Comparison of ENCODE assay signal across 8 mouse cellular contexts in the genomic region with DNA sequence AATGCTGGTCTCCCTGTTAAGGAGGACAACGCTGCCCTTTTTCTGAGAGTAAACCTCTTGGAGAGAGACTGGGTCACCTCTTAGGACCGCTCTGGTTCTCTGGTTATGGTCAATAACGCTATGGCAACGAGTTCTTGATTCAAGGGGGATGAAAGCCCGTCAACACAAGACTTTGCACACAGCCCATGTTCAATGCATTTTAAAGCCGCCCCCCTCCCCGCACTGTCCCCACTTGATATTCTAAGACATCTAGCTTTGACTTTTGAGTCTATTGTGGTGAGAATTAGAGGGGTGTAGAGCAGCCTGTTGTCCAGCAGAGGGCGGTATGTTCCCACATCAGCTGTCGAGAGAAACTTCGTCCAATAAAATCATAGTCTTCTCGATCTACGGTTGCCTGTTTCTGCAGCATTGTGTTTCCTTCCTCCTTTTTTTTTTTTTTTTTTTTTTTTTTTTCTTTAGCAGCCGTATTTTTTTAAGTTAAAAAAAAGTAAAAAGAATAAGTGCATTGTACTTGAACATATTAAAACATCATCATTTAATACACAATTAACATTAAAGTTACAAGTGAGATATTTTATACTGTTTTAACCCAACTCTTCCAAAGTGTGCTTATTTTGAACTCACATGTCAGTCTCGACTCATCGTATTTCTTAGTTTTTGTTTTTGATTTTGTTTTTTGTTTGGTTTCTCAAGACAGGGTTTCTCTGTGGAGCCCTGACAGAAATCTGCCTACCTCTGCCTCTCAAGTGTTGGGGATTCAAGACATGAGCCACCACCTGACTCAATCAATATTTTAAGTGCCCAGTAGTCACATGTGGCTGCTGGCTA. TPM values are rescaled to one million over a fixed set of nuclear protein-coding genes. Genes with fewer than 3 reads are reported as not detected.
DNase-seq lines count a peak whose midpoint lies in the region; ATAC-seq and TF ChIP-seq lines count a peak whose summit lies in the region.

No protein-coding gene starts in this region.

- TF ChIP-seq RAD21 in MEL (IDR thresholded peaks at IDR 0.05; ENCODE audit: low read depth, low read length) = peak; percentile 97

- DNase-seq in MEL (ENCODE audit: low read depth, low spot score) = peak; percentile 93
- DNase-seq in c-Kit-negative CD71-positive TER-119-positive erythroid progenitor cells, embryonic 14.5 days (ENCODE audit: low read depth, low spot score) = peak; percentile 67
- DNase-seq in forebrain, embryonic 14.5 days (ENCODE audit: low spot score) = peak; percentile 85
- DNase-seq in layer of hippocampus, postnatal 36 days = peak; percentile 44 to 47
- peak; percentile 85 for DNase-seq in retina, postnatal 1 day
- peak; percentile 75 for DNase-seq in thymus, postnatal 4 days

- peak; percentile 84 to 94 (median 88) for TF ChIP-seq CTCF in MEL (IDR thresholded peaks at IDR 0.05 in 2 of 3, conservative IDR thresholded peaks at IDR 0.05 in 1 of 3; ENCODE audit: control insufficient read depth in 1 of 3, insufficient read depth in 1 of 3, low read depth in 2 of 3, low read length in 3 of 3, poor library complexity in 1 of 3, severe bottlenecking in 1 of 3)

- H3K4me3 ChIP-seq in MEL (ENCODE audit: control insufficient read depth in 1 of 2, insufficient read depth in 1 of 2, low read depth in 2 of 2, low read length in 2 of 2) = peak overlapping the region in 1 of 2 experiments; percentile 6; a peak in 1 of 4 replicates
- no peak overlapping the region for H3K4me3 ChIP-seq in forebrain, embryonic 14.5 days (ENCODE audit: low read depth, low read length)
- no peak overlapping the region for H3K4me3 ChIP-seq in hindbrain, embryonic 13.5 days
- H3K4me3 ChIP-seq in macrophage (ENCODE audit: inconsistent target) = peak overlapping the region; percentile 23

- H3K36me3 ChIP-seq in MEL (ENCODE audit: control insufficient read depth in 1 of 2, insufficient read depth in 2 of 2, low read length in 2 of 2) = peaks cover 11 to 44% of the 10 kb centered on the region in 2 experiments
- H3K36me3 ChIP-seq in forebrain, embryonic 14.5 days (ENCODE audit: control insufficient read depth, insufficient read depth, low read length) = no peaks in the 10 kb centered on the region
- H3K36me3 ChIP-seq in hindbrain, embryonic 13.5 days = no peaks in the 10 kb centered on the region
- H3K36me3 ChIP-seq in macrophage (ENCODE audit: inconsistent target) = 0 out of 2 replicates have a peak, but pooled peaks cover 4% of the 10 kb centered on the region

- TF ChIP-seq EP300 in MEL (IDR thresholded peaks at IDR 0.05; ENCODE audit: low read depth in 1 of 2, low read length in 2 of 2) = peak in 1 of 2 experiments; percentile 59; a peak in 2 of 4 replicates

- H3K9me3 ChIP-seq in MEL (replicated peaks; ENCODE audit: insufficient read depth, low read length) = no peaks in the 10 kb centered on the region
- no peaks in the 10 kb centered on the region for H3K9me3 ChIP-seq in forebrain, embryonic 14.5 days (replicated peaks; ENCODE audit: control insufficient read depth, low read length)
- no peaks in the 10 kb centered on the region for H3K9me3 ChIP-seq in hindbrain, embryonic 13.5 days

- H3K4me2 ChIP-seq in forebrain, embryonic 14.5 days (ENCODE audit: low read length) = 0 out of 2 replicates have a peak overlapping the region, but pooled peaks have one; percentile 17
- peak overlapping the region; percentile 36 for H3K4me2 ChIP-seq in hindbrain, embryonic 13.5 days

- no peak for TF ChIP-seq POLR2A in MEL (IDR thresholded peaks at IDR 0.05; ENCODE audit: control insufficient read depth in 1 of 2, insufficient read depth in 1 of 2, low read depth in 1 of 2, low read length in 2 of 2, poor library complexity in 1 of 2)

- H3K79me2 ChIP-seq in MEL (ENCODE audit: control insufficient read depth, insufficient read depth, low read length, poor library complexity) (peaks cover 41% of the 10 kb centered on the region), macrophage (ENCODE audit: inconsistent target) (peaks cover 47% of the 10 kb centered on the region; the same call in 1 of the 2 replicates)

- WGBS in forebrain, embryonic 14.5 days = 24% methylated on average over 15 of the region's 15 CpGs
- 26% methylated on average over 15 of the region's 15 CpGs for WGBS in hindbrain, embryonic 13.5 days
- 31% methylated on average over 10 of the region's 15 CpGs for WGBS in macrophage (ENCODE audit: missing documents)

- peaks cover 12 to 38% of the 10 kb centered on the region in 2 experiments for H3K4me1 ChIP-seq in MEL (ENCODE audit: control insufficient read depth in 1 of 2, insufficient read depth in 2 of 2, low read length in 2 of 2)
- no peaks in the 10 kb centered on the region for H3K4me1 ChIP-seq in forebrain, embryonic 14.5 days (ENCODE audit: control insufficient read depth, insufficient read depth, low read length)
- no peaks in the 10 kb centered on the region for H3K4me1 ChIP-seq in hindbrain, embryonic 13.5 days (replicated peaks)

- peak; percentile 57; the same call in 1 of the 2 replicates for ATAC-seq in forebrain, embryonic 14.5 days
- ATAC-seq in hindbrain, embryonic 13.5 days (ENCODE audit: low FRiP score) = 0 out of 2 replicates have a peak, but pooled peaks have one; percentile 43

- H3K27ac ChIP-seq in MEL (ENCODE audit: control insufficient read depth, low read depth, low read length) (peak overlapping the region; percentile 63), macrophage (peak overlapping the region; percentile 58)
- no peak overlapping the region for H3K27ac ChIP-seq in forebrain, embryonic 14.5 days (ENCODE audit: low read depth, low read length)
- H3K27ac ChIP-seq in hindbrain, embryonic 13.5 days = no peak overlapping the region

- no peaks in the 10 kb centered on the region for H3K27me3 ChIP-seq in MEL (ENCODE audit: control insufficient read depth in 1 of 2, insufficient read depth in 2 of 2, low read length in 2 of 2)
- H3K27me3 ChIP-seq in forebrain, embryonic 14.5 days (replicated peaks; ENCODE audit: control insufficient read depth, insufficient read depth, low read length) = no peaks in the 10 kb centered on the region
- H3K27me3 ChIP-seq in hindbrain, embryonic 13.5 days = no peaks in the 10 kb centered on the region

- H3K9ac ChIP-seq in MEL (ENCODE audit: control insufficient read depth, low read depth, low read length, poor library complexity, severe bottlenecking) = peak overlapping the region; percentile 30
- H3K9ac ChIP-seq in forebrain, embryonic 14.5 days (ENCODE audit: low read length) = no peak overlapping the region
- no peak overlapping the region for H3K9ac ChIP-seq in hindbrain, embryonic 13.5 days

RNA-seq across cellular contexts. Expression of a gene that starts 13.7 kb away (rescaled TPM):
- 34.2 and 43.6 TPM in 2 replicates for total RNA-seq in MEL (2012; rRNA removed)
- polyA plus RNA-seq in MEL (2012; ENCODE audit: insufficient read depth in 1 of 2, insufficient read length in 2 of 2, low read depth in 1 of 2, low replicate concordance in 2 of 2, missing spikeins in 1 of 2) (10 to 100 TPM in 1 of 2 experiments, not detected in 1; 64.1 TPM), macrophage (2018) (167 to 346 TPM (median 178 TPM) in 3 replicates)
- polyA plus RNA-seq in forebrain, embryonic 14.5 days (2014; fragmentation: Nextera tagmentation; extraction: Ambion mirVana) = 77.8 and 86.1 TPM in 2 replicates
- polyA plus RNA-seq in hindbrain, embryonic 13.5 days (2015; fragmentation: Nextera tagmentation; extraction: Ambion mirVana) = 65.1 and 65.4 TPM in 2 replicates
- total RNA-seq in layer of hippocampus, postnatal 36 days (2021) = 10 to 100 TPM; 43.2 to 46.8 TPM
- total RNA-seq in macrophage (2018; cell fraction: chromatin; rRNA removed) = 10 to 100 TPM; 39.3 to 71.1 (median 57.3) TPM
- 100 to 1,000 TPM; 161 to 207 (median 187) TPM for total RNA-seq in macrophage (2018; cell fraction: cytosol; rRNA removed)
- 100 to 1,000 TPM in 11 of 26 experiments, 10 to 100 TPM in 15; 61.6 to 159 (median 95.3) TPM for total RNA-seq in macrophage (2018; cell fraction: nucleus; rRNA removed)

RNA-seq across cellular contexts. Expression of a gene that starts 26.9 kb away (rescaled TPM):
- 217 and 236 TPM in 2 replicates for total RNA-seq in MEL (2012; rRNA removed)
- polyA plus RNA-seq in MEL (2012; ENCODE audit: insufficient read depth in 1 of 2, insufficient read length in 2 of 2, low read depth in 1 of 2, low replicate concordance in 2 of 2, missing spikeins in 1 of 2) (100 to 1,000 TPM in 1 of 2 experiments, not detected in 1; 164 TPM), macrophage (2018) (240 to 438 TPM (median 289 TPM) in 3 replicates)
- polyA plus RNA-seq in forebrain, embryonic 14.5 days (2014; fragmentation: Nextera tagmentation; extraction: Ambion mirVana) = 7.5 and 10.3 TPM in 2 replicates
- polyA plus RNA-seq in hindbrain, embryonic 13.5 days (2015; fragmentation: Nextera tagmentation; extraction: Ambion mirVana) = 8.3 and 10.9 TPM in 2 replicates
- total RNA-seq in layer of hippocampus, postnatal 36 days (2021) = 1 to 10 TPM; 8.4 to 8.5 TPM
- total RNA-seq in macrophage (2018; cell fraction: chromatin; rRNA removed) = 100 to 1,000 TPM in 9 of 26 experiments, 10 to 100 TPM in 12, 1 to 10 TPM in 5; 5.0 to 374 (median 54.9) TPM
- 1,000 to 10,000 TPM in 3 of 26 experiments, 100 to 1,000 TPM in 23; 178 to 1,433 (median 423) TPM for total RNA-seq in macrophage (2018; cell fraction: cytosol; rRNA removed)
- total RNA-seq in macrophage (2018; cell fraction: nucleus; rRNA removed) = 1,000 to 10,000 TPM in 2 of 26 experiments, 100 to 1,000 TPM in 22, 10 to 100 TPM in 2; 93.8 to 1,370 (median 265) TPM

RNA-seq across cellular contexts. Expression of a gene that starts 50.8 kb away (rescaled TPM):
- total RNA-seq in MEL (2012; rRNA removed) = 42.3 and 51.8 TPM in 2 replicates
- polyA plus RNA-seq in MEL (2012; ENCODE audit: insufficient read depth in 1 of 2, insufficient read length in 2 of 2, low read depth in 1 of 2, low replicate concordance in 2 of 2, missing spikeins in 1 of 2) (10 to 100 TPM in 1 of 2 experiments, not detected in 1; 72.0 TPM), macrophage (2018) (9.8 to 13.0 TPM (median 12.9 TPM) in 3 replicates)
- polyA plus RNA-seq in forebrain, embryonic 14.5 days (2014; fragmentation: Nextera tagmentation; extraction: Ambion mirVana) = 22.3 and 22.6 TPM in 2 replicates
- polyA plus RNA-seq in hindbrain, embryonic 13.5 days (2015; fragmentation: Nextera tagmentation; extraction: Ambion mirVana) = 19.9 and 21.8 TPM in 2 replicates
- total RNA-seq in layer of hippocampus, postnatal 36 days (2021) = 10 to 100 TPM; 25.2 to 26.6 TPM
- total RNA-seq in macrophage (2018; cell fraction: chromatin; rRNA removed) = 10 to 100 TPM; 19.7 to 49.9 (median 32.0) TPM
- 10 to 100 TPM in 2 of 26 experiments, 1 to 10 TPM in 24; 6.7 to 11.5 (median 8.5) TPM for total RNA-seq in macrophage (2018; cell fraction: cytosol; rRNA removed)
- total RNA-seq in macrophage (2018; cell fraction: nucleus; rRNA removed) = 10 to 100 TPM; 14.5 to 41.4 (median 26.0) TPM

RNA-seq across cellular contexts. Expression of a gene that starts 51.0 kb away (rescaled TPM):
- 0.36 and 0.58 TPM in 2 replicates for total RNA-seq in MEL (2012; rRNA removed)
- polyA plus RNA-seq in MEL (2012; ENCODE audit: insufficient read depth in 1 of 2, insufficient read length in 2 of 2, low read depth in 1 of 2, low replicate concordance in 2 of 2, missing spikeins in 1 of 2) (under 1 TPM in 1 of 2 experiments, not detected in 1; 0.33 TPM), macrophage (2018) (0.26 TPM in 1 of 3 replicates, not detected in the others)
- polyA plus RNA-seq in forebrain, embryonic 14.5 days (2014; fragmentation: Nextera tagmentation; extraction: Ambion mirVana) = 1.1 and 1.4 TPM in 2 replicates
- polyA plus RNA-seq in hindbrain, embryonic 13.5 days (2015; fragmentation: Nextera tagmentation; extraction: Ambion mirVana) = 1.4 and 1.6 TPM in 2 replicates
- total RNA-seq in layer of hippocampus, postnatal 36 days (2021) = 1 to 10 TPM; 1.2 to 1.3 TPM
- not detected for total RNA-seq in macrophage (2018; cell fraction: chromatin; rRNA removed)
- total RNA-seq in macrophage (2018; cell fraction: cytosol; rRNA removed) = under 1 TPM in 8 of 26 experiments, not detected in 18; 0.05 to 0.14 (median 0.10) TPM
- total RNA-seq in macrophage (2018; cell fraction: nucleus; rRNA removed) = under 1 TPM in 2 of 26 experiments, not detected in 24; 0.24 to 0.48 TPM

Comparison
In these comparisons a context has a peak if more than half of its experiments do, and no peak if none do; other contexts are left out.
1. H3K27ac ChIP-seq: peak in MEL (single experiment) and macrophage (single experiment); none in forebrain, embryonic 14.5 days (single experiment) and hindbrain, embryonic 13.5 days (single experiment).
2. Peak in every context shown above with its lines, with median percentiles within 50 percentile points of each other: DNase-seq.